Comparison of ENCODE assay signal across 10 mouse cellular contexts in the genomic region with DNA sequence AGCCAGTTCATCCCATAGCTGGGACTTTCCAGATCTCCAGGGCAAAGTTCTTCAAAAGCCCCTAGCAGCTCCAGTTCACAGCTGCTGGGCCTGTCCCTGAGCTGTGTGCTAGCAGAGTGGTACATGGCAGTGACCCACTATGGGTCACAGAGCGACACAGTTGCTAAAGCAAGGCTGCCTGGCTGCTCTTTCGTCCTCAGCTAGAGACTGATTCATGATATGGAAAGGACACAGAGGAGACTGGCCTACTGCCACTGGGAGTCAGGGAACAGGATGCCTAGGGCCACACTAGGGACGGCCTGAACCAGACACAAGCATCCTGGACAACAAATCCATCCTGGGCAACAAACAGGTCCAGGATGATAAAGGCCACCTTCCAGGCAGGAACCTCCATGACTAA. TPM values are rescaled to one million over a fixed set of nuclear protein-coding genes. Genes with fewer than 3 reads are reported as not detected.
DNase-seq lines count a peak whose midpoint lies in the region; ATAC-seq and TF ChIP-seq lines count a peak whose summit lies in the region.
"Had no signal": no experiment of that assay in that cellular context is flagged by ENCODE, and none has a peak within 500 bp of the region (broad histone marks: within the 10 kb centered on the region; RNA-seq: fewer than 3 reads in every experiment).

No protein-coding gene starts in this region.

- H3K9ac ChIP-seq in lung, embryonic 15.5 days, result no peak overlapping the region
- H3K9ac ChIP-seq in heart, embryonic 12.5 days, result no peak overlapping the region
- H3K9ac ChIP-seq in limb, embryonic 15.5 days, result no peak overlapping the region

- intact Hi-C loops in gastrocnemius, adult 2 months (cut with DNase I), result loop anchor here (5.0 kb wide), 1 partner anchor 57 kb away; no protein-coding TSS in a partner anchor

- no peak for DNase-seq in gastrocnemius, adult 2 months
- no peak for DNase-seq in gastrocnemius, postnatal 4 days (ENCODE audit: low spot score in 2 of 2)
- no peak for DNase-seq in lung, postnatal 36 days
- no peak for DNase-seq in spleen, postnatal 14 days (ENCODE audit: low spot score in 2 of 2)
- DNase-seq in layer of hippocampus, adult 11-12 months (ENCODE audit: low spot score), result no peak
- DNase-seq: left cerebral cortex, postnatal 4 days; spleen, adult 18-20 months had no signal

- 61% methylated on average over 3 of the region's 3 CpGs for WGBS in lung, embryonic 15.5 days
- 64% methylated on average over 3 of the region's 3 CpGs for WGBS in heart, embryonic 12.5 days
- WGBS in limb, embryonic 15.5 days, result 89% methylated on average over 3 of the region's 3 CpGs

- H3K27me3 ChIP-seq in lung, embryonic 15.5 days, result no peaks in the 10 kb centered on the region
- H3K27me3 ChIP-seq in heart, embryonic 12.5 days (replicated peaks), result no peaks in the 10 kb centered on the region
- no peaks in the 10 kb centered on the region for H3K27me3 ChIP-seq in limb, embryonic 15.5 days

- TF ChIP-seq CTCF in gastrocnemius, adult 2 months (IDR thresholded peaks at IDR 0.05), result no peak

- peak overlapping the region; percentile 69 for H3K27ac ChIP-seq in gastrocnemius, adult 2 months
- H3K27ac ChIP-seq in lung, embryonic 15.5 days, result peak overlapping the region; percentile 78; the same call in 1 of the 2 replicates
- H3K27ac ChIP-seq in heart, embryonic 12.5 days (ENCODE audit: poor library complexity, severe bottlenecking), result 0 out of 2 replicates have a peak overlapping the region, but pooled peaks have one; percentile 55
- 0 out of 2 replicates have a peak overlapping the region, but pooled peaks have one; percentile 3 for H3K27ac ChIP-seq in limb, embryonic 15.5 days

- H3K4me3 ChIP-seq in gastrocnemius, adult 2 months, result no peak overlapping the region
- H3K4me3 ChIP-seq in lung, embryonic 15.5 days, result no peak overlapping the region
- no peak overlapping the region for H3K4me3 ChIP-seq in heart, embryonic 12.5 days
- H3K4me3 ChIP-seq in limb, embryonic 15.5 days, result no peak overlapping the region

- H3K9me3 ChIP-seq in lung, embryonic 15.5 days, result no peaks in the 10 kb centered on the region
- no peaks in the 10 kb centered on the region for H3K9me3 ChIP-seq in heart, embryonic 12.5 days (replicated peaks)
- H3K9me3 ChIP-seq in limb, embryonic 15.5 days, result no peaks in the 10 kb centered on the region

- H3K4me2 ChIP-seq in lung, embryonic 15.5 days, result no peak overlapping the region
- no peak overlapping the region for H3K4me2 ChIP-seq in heart, embryonic 12.5 days
- H3K4me2 ChIP-seq in limb, embryonic 15.5 days, result no peak overlapping the region

- no peaks in the 10 kb centered on the region for H3K36me3 ChIP-seq in lung, embryonic 15.5 days
- H3K36me3 ChIP-seq in heart, embryonic 12.5 days, result peaks cover 13% of the 10 kb centered on the region
- H3K36me3 ChIP-seq in limb, embryonic 15.5 days, result peaks cover 37% of the 10 kb centered on the region

- peaks cover 79% of the 10 kb centered on the region for H3K4me1 ChIP-seq in lung, embryonic 15.5 days
- peaks cover 82% of the 10 kb centered on the region for H3K4me1 ChIP-seq in heart, embryonic 12.5 days (replicated peaks)
- peaks cover 72% of the 10 kb centered on the region for H3K4me1 ChIP-seq in limb, embryonic 15.5 days

- no peak for ATAC-seq in lung, embryonic 15.5 days (ENCODE audit: borderline replicate concordance, extremely low read depth, low FRiP score, low TSS enrichment)
- ATAC-seq in heart, embryonic 12.5 days (ENCODE audit: insufficient number of reproducible peaks, low FRiP score), result no peak
- ATAC-seq in limb, embryonic 15.5 days (ENCODE audit: insufficient number of reproducible peaks, low FRiP score, low TSS enrichment, low read depth), result no peak

RNA-seq across cellular contexts. Expression of a gene that starts 53.8 kb away (rescaled TPM):
- total RNA-seq in gastrocnemius, adult 2 months (2021), result 100 to 1,000 TPM; 123 to 153 TPM
- total RNA-seq in gastrocnemius, postnatal 4 days (2021), result 100 to 1,000 TPM; 168 to 179 TPM
- polyA plus RNA-seq in lung, embryonic 15.5 days (2015; fragmentation: Nextera tagmentation; extraction: Ambion mirVana), result 28.7 and 30.5 TPM in 2 replicates
- polyA plus RNA-seq in heart, embryonic 12.5 days (2016; fragmentation: Nextera tagmentation; extraction: Ambion mirVana), result 17.0 and 18.6 TPM in 2 replicates
- 32.7 and 34.1 TPM in 2 replicates for polyA plus RNA-seq in limb, embryonic 15.5 days (2015; fragmentation: Nextera tagmentation; extraction: Ambion mirVana)

Comparison
In these comparisons a context has a peak if more than half of its experiments do, and no peak if none do; other contexts are left out.
1. H3K27ac ChIP-seq: peak in every context shown above with its lines; median percentile 78 in lung, embryonic 15.5 days; 69 in gastrocnemius, adult 2 months; 55 in heart, embryonic 12.5 days; 3 in limb, embryonic 15.5 days.